ENCODE assay signal across 8 mouse cellular contexts in the genomic region with DNA sequence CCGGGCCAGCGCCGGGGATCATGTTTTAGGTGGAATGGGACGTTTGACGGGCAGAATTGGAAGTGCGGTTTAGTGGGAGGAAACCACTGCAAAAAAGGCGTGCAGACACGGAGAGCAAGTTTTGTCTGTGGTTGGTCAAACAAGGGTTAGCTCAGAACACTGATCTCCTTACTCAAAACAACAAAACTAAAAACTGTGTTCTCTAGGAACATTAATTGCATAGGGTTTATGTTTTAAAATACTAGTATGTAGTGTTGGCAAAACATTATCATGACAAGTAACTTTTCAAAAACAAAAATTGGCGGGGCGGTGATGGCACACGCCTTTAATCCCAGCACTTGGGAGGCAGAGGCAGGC. TPM values are rescaled to one million over a fixed set of nuclear protein-coding genes. Genes with fewer than 3 reads are reported as not detected.
DNase-seq lines count a peak whose midpoint lies in the region; ATAC-seq and TF ChIP-seq lines count a peak whose summit lies in the region.

No protein-coding gene starts in this region.

- peak overlapping the region; percentile 65 for H3K4me2 ChIP-seq in forebrain, embryonic 13.5 days
- peak overlapping the region; percentile 66 for H3K4me2 ChIP-seq in limb, embryonic 13.5 days (replicated peaks)

- ATAC-seq in megakaryocyte, adult 5-6 weeks (ENCODE audit: poor library complexity, severe bottlenecking): no peak
- no peak for ATAC-seq in forebrain, embryonic 13.5 days
- ATAC-seq in limb, embryonic 13.5 days (ENCODE audit: low FRiP score, low read depth): no peak
- no peak for ATAC-seq in activated CD4-positive, CD25-positive, alpha-beta regulatory T cell, adult 4 months

- peaks cover 27% of the 10 kb centered on the region for H3K36me3 ChIP-seq in megakaryocyte, embryonic 14.5 days (replicated peaks; ENCODE audit: low read length)
- peaks cover 4% of the 10 kb centered on the region for H3K36me3 ChIP-seq in forebrain, embryonic 13.5 days (ENCODE audit: poor library complexity, severe bottlenecking)
- peaks cover 16% of the 10 kb centered on the region for H3K36me3 ChIP-seq in limb, embryonic 13.5 days
- peaks cover 11% of the 10 kb centered on the region for H3K36me3 ChIP-seq in small intestine, adult 2 months (ENCODE audit: control insufficient read depth, insufficient read depth, low read length)

- H3K27ac ChIP-seq in forebrain, embryonic 13.5 days: peak overlapping the region; percentile 90; the same call in 1 of the 2 replicates
- H3K27ac ChIP-seq in limb, embryonic 13.5 days: peak overlapping the region; percentile 90
- H3K27ac ChIP-seq in small intestine, adult 2 months (ENCODE audit: insufficient read depth, low read depth, low read length): peak overlapping the region; percentile 86

- H3K9ac ChIP-seq in forebrain, embryonic 13.5 days: peak overlapping the region; percentile 84
- peak overlapping the region; percentile 82 for H3K9ac ChIP-seq in limb, embryonic 13.5 days

- H3K9me3 ChIP-seq in megakaryocyte, embryonic 14.5 days: no peaks in the 10 kb centered on the region
- no peaks in the 10 kb centered on the region for H3K9me3 ChIP-seq in forebrain, embryonic 13.5 days (replicated peaks)
- no peaks in the 10 kb centered on the region for H3K9me3 ChIP-seq in limb, embryonic 13.5 days

- DNase-seq in spleen, adult 12 weeks (ENCODE audit: low spot score): no peak
- no peak for DNase-seq in right cerebral cortex, adult 18-20 months

- no peaks in the 10 kb centered on the region for H3K27me3 ChIP-seq in megakaryocyte, embryonic 14.5 days (replicated peaks)
- H3K27me3 ChIP-seq in forebrain, embryonic 13.5 days: no peaks in the 10 kb centered on the region
- H3K27me3 ChIP-seq in limb, embryonic 13.5 days: no peaks in the 10 kb centered on the region
- H3K27me3 ChIP-seq in small intestine, adult 2 months (ENCODE audit: control insufficient read depth, insufficient read depth, low read length): no peaks in the 10 kb centered on the region

- H3K4me1 ChIP-seq in megakaryocyte, embryonic 14.5 days: peaks cover 40% of the 10 kb centered on the region
- H3K4me1 ChIP-seq in forebrain, embryonic 13.5 days: peaks cover 10% of the 10 kb centered on the region; the same call in 1 of the 2 replicates
- peaks cover 6% of the 10 kb centered on the region; the same call in 1 of the 2 replicates for H3K4me1 ChIP-seq in limb, embryonic 13.5 days
- peaks cover 5% of the 10 kb centered on the region; the same call in 1 of the 2 replicates for H3K4me1 ChIP-seq in small intestine, adult 2 months (ENCODE audit: control insufficient read depth, insufficient read depth, insufficient read length, low read length)

- TF ChIP-seq CTCF in small intestine, adult 2 months (IDR thresholded peaks at IDR 0.05; ENCODE audit: extremely low read depth, insufficient read length, insufficient replicate concordance, low read depth, low read length): no peak

- peak overlapping the region; percentile 95 for H3K4me3 ChIP-seq in megakaryocyte, embryonic 14.5 days (replicated peaks)
- peak overlapping the region; percentile 70 for H3K4me3 ChIP-seq in forebrain, embryonic 13.5 days
- H3K4me3 ChIP-seq in limb, embryonic 13.5 days: peak overlapping the region; percentile 66
- H3K4me3 ChIP-seq in small intestine, adult 2 months (ENCODE audit: low read depth, low read length): peak overlapping the region; percentile 69

- no peak for TF ChIP-seq POLR2A in small intestine, adult 2 months (IDR thresholded peaks at IDR 0.05; ENCODE audit: low read depth, low read length)

- WGBS in forebrain, embryonic 13.5 days: 38% methylated on average over 11 of the region's 11 CpGs
- 34% methylated on average over 11 of the region's 11 CpGs for WGBS in limb, embryonic 13.5 days
- 28% methylated on average over 11 of the region's 11 CpGs for WGBS in small intestine, adult 2 months

RNA-seq across cellular contexts. Expression of gene Pole4, which starts 52.0 kb away (rescaled TPM):
- 10.4 and 62.9 TPM in 2 replicates for polyA plus RNA-seq in megakaryocyte, embryonic 14.5 days (2012; ENCODE audit: insufficient read depth, low replicate concordance)
- total RNA-seq in megakaryocyte, adult 5-6 weeks (2015): 57.2 and 72.8 TPM in 2 replicates
- total RNA-seq in megakaryocyte, adult 5-6 weeks (2017): 28.1 and 28.6 TPM in 2 replicates
- 94.9 and 95.0 TPM in 2 replicates for polyA plus RNA-seq in forebrain, embryonic 13.5 days (2015; fragmentation: Nextera tagmentation; extraction: Ambion mirVana)
- polyA plus RNA-seq in limb, embryonic 13.5 days (2015; fragmentation: Nextera tagmentation; extraction: Ambion mirVana): 101 TPM in 2 replicates
- polyA plus RNA-seq in small intestine, adult 2 months (2012; rRNA removed): 5.7 and 7.2 TPM in 2 replicates
- 10 to 100 TPM; 67.9 to 73.6 TPM for polyA plus RNA-seq in activated CD4-positive, CD25-positive, alpha-beta regulatory T cell, adult 4 months (2017; shearing (Covaris generic))
